Mouse (Mus musculus) adrenal gland, adult 8-10 months (tissue): ENCODE measurements around the gene Kat5. TPM values are rescaled to one million over a fixed set of nuclear protein-coding genes. Genes with fewer than 3 reads are reported as not detected.

Experiments used
- total RNA-seq, 4 experiments: library from RNA; stranded (reverse); gene quantifications; 2 replicates each; pipeline ENCODE4 v1.2.4; 2022

Gene Kat5
- total RNA-seq, 4 experiments from 2014 or later: 71.6 to 90.4 (median 76.6) TPM

Other genes starting within 250 kb of the Kat5 start
- 10 to 100 TPM; 22.2 to 26.7 (median 25.2) TPM for gene Eif1ad, start 243.5 kb downstream of the Kat5 start, total RNA-seq
- gene Banf1, start 243.1 kb downstream of the Kat5 start, total RNA-seq: 100 to 1,000 TPM; 130 to 147 (median 140) TPM
- 100 to 1,000 TPM in 2 of 4 experiments, 10 to 100 TPM in 2; 75.2 to 101 (median 98.6) TPM for gene Sart1, start 221.5 kb downstream of the Kat5 start, total RNA-seq
- gene Tsga10ip, start 207.7 kb downstream of the Kat5 start, total RNA-seq: under 1 TPM in 1 of 4 experiments, not detected in 3; 0.17 TPM
- gene Drap1, start 185.3 kb downstream of the Kat5 start, total RNA-seq: 100 to 1,000 TPM; 272 to 295 (median 289) TPM
- gene AI837181, start 185.1 kb downstream of the Kat5 start, total RNA-seq: 10 to 100 TPM; 52.2 to 59.2 (median 52.8) TPM
- under 1 TPM in 3 of 4 experiments, not detected in 1; 0.22 to 0.86 (median 0.56) TPM for gene Fosl1, start 162.7 kb downstream of the Kat5 start, total RNA-seq
- gene Ccdc85b, start 152.3 kb downstream of the Kat5 start, total RNA-seq: 10 to 100 TPM in 3 of 4 experiments, 1 to 10 TPM in 1; 8.9 to 12.4 (median 11.4) TPM
- 100 to 1,000 TPM in 2 of 4 experiments, 10 to 100 TPM in 2; 95.6 to 139 (median 110) TPM for gene Fibp, start 149.6 kb downstream of the Kat5 start, total RNA-seq
- gene Ctsw, start 141.7 kb downstream of the Kat5 start, total RNA-seq: 1 to 10 TPM; 1.1 to 2.2 (median 1.6) TPM
- 100 to 1,000 TPM in 2 of 4 experiments, 10 to 100 TPM in 2; 64.9 to 173 (median 105) TPM for gene Efemp2, start 136.3 kb downstream of the Kat5 start, total RNA-seq
- gene Mus81, start 121.8 kb downstream of the Kat5 start, total RNA-seq: 10 to 100 TPM; 25.8 to 40.4 (median 33.8) TPM
- gene Cfl1, start 119.8 kb downstream of the Kat5 start, total RNA-seq: 100 to 1,000 TPM; 711 to 770 (median 737) TPM
- gene 1700020D05Rik, start 106.5 kb downstream of the Kat5 start, total RNA-seq: 10 to 100 TPM in 1 of 4 experiments, 1 to 10 TPM in 3; 2.2 to 10.4 (median 5.4) TPM
- 10 to 100 TPM; 13.4 to 35.0 (median 23.9) TPM for gene Snx32, start 99.7 kb downstream of the Kat5 start, total RNA-seq
- gene Ovol1, start 49.6 kb downstream of the Kat5 start, total RNA-seq: not detected
- 10 to 100 TPM; 10.8 to 15.7 (median 13.1) TPM for gene Ap5b1, start 42.2 kb downstream of the Kat5 start, total RNA-seq
- gene Rnaseh2c, start 8.4 kb downstream of the Kat5 start, total RNA-seq: 100 to 1,000 TPM; 123 to 156 (median 130) TPM
- 100 to 1,000 TPM in 2 of 4 experiments, 10 to 100 TPM in 2; 90.0 to 114 (median 96.4) TPM for gene Rela, start 27.2 kb upstream of the Kat5 start, total RNA-seq
- gene Sipa1, start 53.5 kb upstream of the Kat5 start, total RNA-seq: 10 to 100 TPM; 40.3 to 76.9 (median 57.8) TPM
- gene Map3k11, start 78.5 kb upstream of the Kat5 start, total RNA-seq: 10 to 100 TPM; 40.8 to 53.6 (median 46.3) TPM
- gene Pcnx3, start 78.7 kb upstream of the Kat5 start, total RNA-seq: 100 to 1,000 TPM in 3 of 4 experiments, 10 to 100 TPM in 1; 95.1 to 183 (median 136) TPM
- not detected for gene Kcnk7, start 94.1 kb upstream of the Kat5 start, total RNA-seq
- 10 to 100 TPM; 24.9 to 39.2 (median 32.8) TPM for gene Ehbp1l1, start 116.1 kb upstream of the Kat5 start, total RNA-seq
- gene Fam89b, start 119.4 kb upstream of the Kat5 start, total RNA-seq: 10 to 100 TPM; 56.2 to 62.7 (median 57.0) TPM
- 100 to 1,000 TPM; 254 to 451 (median 353) TPM for gene Ltbp3, start 130.7 kb upstream of the Kat5 start, total RNA-seq
- gene Scyl1, start 161.2 kb upstream of the Kat5 start, total RNA-seq: 100 to 1,000 TPM; 112 to 147 (median 124) TPM